Mouse (Mus musculus): ENCODE measurements at regions not wholly inside any gene's neighbourhood (a gene's known extent, or its start where the extent isn't known, plus 50 kb on each side); places are given as distances from the start of the nearest gene placed in this dataset.
A peak's percentile ranks its signal among the peaks of the same experiment; 100 is the strongest.

- Histone ChIP-seq H3K9me3 (replicated peaks; ENCODE audit: low read length) (peaks cover 6% of the 10 kb centered on the region), H3K4me1 (ENCODE audit: control insufficient read depth in 1 of 2, insufficient read depth in 2 of 2) (peaks cover 0 to 9% of the 10 kb centered on the region in 2 experiments; a peak in 2 of 4 replicates), H3K9ac (ENCODE audit: insufficient read depth, low read depth) (no peak overlapping the region), H3K27me3 (replicated peaks) (no peaks in the 10 kb centered on the region), H3K79me2 (replicated peaks; ENCODE audit: control insufficient read depth, extremely low read depth, insufficient read depth, poor library complexity, severe bottlenecking) (no peaks in the 10 kb centered on the region), H3K4me3 (replicated peaks in 1 of 3; ENCODE audit: low read depth in 2 of 3, low read length in 2 of 3, poor library complexity in 1 of 3) (no peak overlapping the region), H3K27ac (ENCODE audit: insufficient read depth, low read depth) (no peak overlapping the region), H3K36me3 (replicated peaks in 1 of 2; ENCODE audit: control insufficient read depth in 1 of 2, insufficient read depth in 1 of 2, low read length in 1 of 2) (no peaks in the 10 kb centered on the region), H3K4me2 (ENCODE audit: insufficient read depth, low read depth, poor library complexity, severe bottlenecking) (no peak overlapping the region)
- dilution Hi-C loops (cut with MboI; ENCODE audit: extremely low pct_ligation_motif_present, extremely low pct_unique_long_range_greater_than_20kb, low sequenced_read_pairs) (no loop called here), in situ Hi-C loops (cut with MboI; ENCODE audit: low pct_ligation_motif_present, low pct_unique_long_range_greater_than_20kb, low sequenced_read_pairs) (no loop called here)
- TF ChIP-seq EP300 (IDR thresholded peaks at IDR 0.05; ENCODE audit: low read length): peak; percentile 63
- TF ChIP-seq ZNF384 (IDR thresholded peaks at IDR 0.05; ENCODE audit: low read depth, low read length): no peak
- TF ChIP-seq IRF4 (IDR thresholded peaks at IDR 0.05; ENCODE audit: low read depth, low read length): peak; percentile 57
- no peak for DNase-seq (ENCODE audit: extremely low read depth)
Measured at GRCm38 (mm10) chr3:42878972-42879371, 1136.6 kb downstream of the D3Ertd751e start.

DNA sequence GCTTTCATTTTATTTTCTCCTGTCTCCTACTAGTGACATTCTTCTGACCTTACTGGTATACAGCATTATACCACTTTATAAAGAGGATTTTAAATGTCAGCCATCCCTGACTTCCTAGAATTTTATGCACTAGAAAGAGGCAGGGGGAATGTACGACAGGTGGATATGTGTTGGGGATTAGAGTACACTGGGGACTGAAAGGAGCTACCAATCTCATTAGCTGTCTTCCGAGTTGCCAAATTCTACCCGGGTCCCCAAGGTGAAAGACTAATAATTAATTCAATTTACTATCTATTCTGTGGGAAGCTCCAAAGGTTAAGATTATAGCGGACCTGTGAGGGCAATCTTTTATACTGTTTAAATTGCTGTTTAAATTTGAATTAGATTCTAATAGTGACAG, 1142.1 kb downstream of the D3Ertd751e start:
- dilution Hi-C loops (cut with MboI; ENCODE audit: extremely low pct_ligation_motif_present, extremely low pct_unique_long_range_greater_than_20kb, low sequenced_read_pairs): no loop called here
- Histone ChIP-seq H3K36me3 (replicated peaks in 1 of 2; ENCODE audit: control insufficient read depth in 1 of 2, insufficient read depth in 1 of 2, low read length in 1 of 2) (no peaks in the 10 kb centered on the region), H3K4me3 (replicated peaks in 1 of 3; ENCODE audit: low read depth in 2 of 3, low read length in 2 of 3, poor library complexity in 1 of 3) (no peak overlapping the region), H3K27me3 (replicated peaks) (no peaks in the 10 kb centered on the region), H3K4me1 (ENCODE audit: control insufficient read depth in 1 of 2, insufficient read depth in 2 of 2) (peaks cover 0 to under 1% of the 10 kb centered on the region in 2 experiments; a peak in 1 of 4 replicates), H3K9ac (ENCODE audit: insufficient read depth, low read depth) (no peak overlapping the region), H3K4me2 (ENCODE audit: insufficient read depth, low read depth, poor library complexity, severe bottlenecking) (no peak overlapping the region), H3K79me2 (replicated peaks; ENCODE audit: control insufficient read depth, extremely low read depth, insufficient read depth, poor library complexity, severe bottlenecking) (no peaks in the 10 kb centered on the region), H3K9me3 (replicated peaks; ENCODE audit: low read length) (peaks cover 6% of the 10 kb centered on the region), H3K27ac (ENCODE audit: insufficient read depth, low read depth) (no peak overlapping the region)
- in situ Hi-C loops (cut with MboI; ENCODE audit: low pct_ligation_motif_present, low pct_unique_long_range_greater_than_20kb, low sequenced_read_pairs): no loop called here
- DNase-seq (ENCODE audit: extremely low read depth): no peak
- TF ChIP-seq MAX (IDR thresholded peaks at IDR 0.05; ENCODE audit: low read length) (no peak), MEF2A (IDR thresholded peaks at IDR 0.05; ENCODE audit: borderline replicate concordance, low read depth, low read length) (no peak), IRF4 (IDR thresholded peaks at IDR 0.05; ENCODE audit: low read depth, low read length) (no peak), ETS1 (conservative IDR thresholded peaks at IDR 0.05; ENCODE audit: low read depth, low read length) (no peak), POLR2A (IDR thresholded peaks at IDR 0.05; ENCODE audit: low read depth, low read length) (no peak), E2F4 (IDR thresholded peaks at IDR 0.05; ENCODE audit: insufficient replicate concordance, low read depth, low read length) (no peak), BHLHE40 (IDR thresholded peaks at IDR 0.05; ENCODE audit: low read depth, low read length) (no peak), EP300 (IDR thresholded peaks at IDR 0.05; ENCODE audit: low read length) (no peak), MYC (IDR thresholded peaks at IDR 0.05; ENCODE audit: low read depth, low read length) (no peak), PAX5 (IDR thresholded peaks at IDR 0.05; ENCODE audit: low read length) (no peak), JUN (IDR thresholded peaks at IDR 0.05; ENCODE audit: insufficient read depth, low read depth, low read length) (no peak), CTCF (conservative IDR thresholded peaks at IDR 0.05 in 1 of 2, IDR thresholded peaks at IDR 0.05 in 1 of 2; ENCODE audit: low read depth in 2 of 2, low read length in 2 of 2) (no peak), JUND (conservative IDR thresholded peaks at IDR 0.05; ENCODE audit: low read depth, low read length) (no peak), MXI1 (IDR thresholded peaks at IDR 0.05; ENCODE audit: low read depth, low read length) (no peak), ELF1 (IDR thresholded peaks at IDR 0.05; ENCODE audit: low read depth, low read length) (no peak)
